Mouse (Mus musculus) embryonic facial prominence, embryonic 11.5 days (tissue): ENCODE results near the gene Smpd3. TPM values are rescaled to one million over a fixed set of nuclear protein-coding genes. Genes with fewer than 3 reads are reported as not detected.

Source experiments
- ATAC-seq: fragments of 200-750 bp; cut with Nextera tagmentation; replicated peaks from 2 replicates; pipeline ENCODE4 v1.8.0; 2017; ENCODE audit warnings: low read depth; ENCODE audit not compliant: insufficient number of reproducible peaks, low FRiP score, low TSS enrichment
- DNase-seq: peaks from one replicate; pipeline ENCODE4 v3.0.0-alpha.2; 2015; ENCODE audit warnings: low spot score
- H3K27ac ChIP-seq: fragments of 300-500 bp; sonication (generic); replicated peaks from 2 replicates; pipeline ENCODE4 v1.5.1; 2014; ENCODE audit warnings: mild to moderate bottlenecking, low read depth, low read length, control low read depth
- H3K27me3 ChIP-seq: fragments of 300-500 bp; sonication (generic); 2 replicates; pipeline ENCODE4 v1.6.1; 2014; ENCODE audit warnings: mild to moderate bottlenecking, low read length, moderate library complexity, mixed read lengths; ENCODE audit not compliant: control insufficient read depth, insufficient read depth
- H3K36me3 ChIP-seq: fragments of 300-500 bp; sonication (generic); replicated peaks from 2 replicates; pipeline ENCODE4 v1.6.1; 2014; ENCODE audit warnings: low read depth, mild to moderate bottlenecking, low read length, moderate library complexity, mixed read lengths; ENCODE audit not compliant: control insufficient read depth, insufficient read depth
- H3K4me1 ChIP-seq: fragments of 300-500 bp; sonication (generic); 2 replicates; pipeline ENCODE4 v1.6.1; 2014; ENCODE audit warnings: low read length, mixed read lengths; ENCODE audit not compliant: control insufficient read depth, insufficient read depth
- H3K4me2 ChIP-seq: fragments of 300-500 bp; sonication (generic); 2 replicates; pipeline ENCODE4 v1.6.1; 2014; ENCODE audit warnings: low read depth, mild to moderate bottlenecking, control low read depth, low read length, moderate library complexity
- H3K4me3 ChIP-seq: fragments of 300-500 bp; sonication (generic); 2 replicates; pipeline ENCODE4 v1.5.1; 2014; ENCODE audit warnings: low read depth, low read length, control low read depth
- H3K9ac ChIP-seq: fragments of 300-500 bp; sonication (generic); replicated peaks from 2 replicates; pipeline ENCODE4 v1.6.1; 2014; ENCODE audit warnings: mild to moderate bottlenecking, control low read depth, low read length
- H3K9me3 ChIP-seq: fragments of 300-500 bp; sonication (generic); replicated peaks from 2 replicates; pipeline ENCODE4 v1.6.1; 2016; ENCODE audit warnings: mild to moderate bottlenecking, low read length, inconsistent platforms, mixed read lengths; ENCODE audit not compliant: control insufficient read depth
- WGBS: fragments of 180-500 bp; shearing (Covaris S2); extraction: QIAGEN DNeasy Blood & Tissue Kit; methylation state at CpG from one replicate; pipeline ENCODE4 v1.1.7; 2014; 5-methylcytosine and 5-hydroxymethylcytosine counted together
- polyA plus RNA-seq: library from polyadenylated mRNA; unstranded; fragments of >200 nt; fragmentation: Nextera tagmentation; extraction: Ambion mirVana; gene quantifications from 2 replicates; pipeline ENCODE4 v1.2.1, GENCODE M21; 2014

The Smpd3 gene
- polyA plus RNA-seq, 1 experiment from 2014 or later: 2.0 TPM

DNA sequence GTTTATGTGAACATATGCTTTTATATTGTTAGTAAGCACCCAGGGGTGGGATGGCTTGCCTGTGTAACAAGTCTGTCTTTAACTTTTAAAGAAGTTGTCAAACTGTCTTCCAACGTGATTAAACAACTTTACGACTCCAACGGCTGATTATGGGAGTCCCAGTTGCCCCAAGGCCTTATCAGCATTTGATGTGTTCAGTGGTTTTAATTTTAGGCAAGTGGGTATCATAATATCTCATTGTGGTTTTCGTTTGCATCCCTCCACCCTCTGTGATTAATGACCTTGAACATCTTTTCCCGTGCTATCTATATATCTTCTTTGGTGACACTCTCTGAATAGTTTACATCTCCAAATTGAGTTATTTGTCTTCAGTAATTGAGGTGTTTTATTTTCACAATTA is 27.0 kb upstream of the Smpd3 start:
- no peak overlapping the region for H3K4me2 ChIP-seq
- H3K9me3 ChIP-seq: no peaks in the 10 kb centered on the region
- 87% methylated on average over 5 of the region's 5 CpGs for WGBS
- H3K4me3 ChIP-seq: no peak overlapping the region
- H3K36me3 ChIP-seq: no peaks in the 10 kb centered on the region
- no peaks in the 10 kb centered on the region for H3K4me1 ChIP-seq
- no peak overlapping the region for H3K9ac ChIP-seq
- H3K27me3 ChIP-seq: no peaks in the 10 kb centered on the region
- no peak overlapping the region for H3K27ac ChIP-seq
- ATAC-seq (no peak), DNase-seq (no peak)

DNA sequence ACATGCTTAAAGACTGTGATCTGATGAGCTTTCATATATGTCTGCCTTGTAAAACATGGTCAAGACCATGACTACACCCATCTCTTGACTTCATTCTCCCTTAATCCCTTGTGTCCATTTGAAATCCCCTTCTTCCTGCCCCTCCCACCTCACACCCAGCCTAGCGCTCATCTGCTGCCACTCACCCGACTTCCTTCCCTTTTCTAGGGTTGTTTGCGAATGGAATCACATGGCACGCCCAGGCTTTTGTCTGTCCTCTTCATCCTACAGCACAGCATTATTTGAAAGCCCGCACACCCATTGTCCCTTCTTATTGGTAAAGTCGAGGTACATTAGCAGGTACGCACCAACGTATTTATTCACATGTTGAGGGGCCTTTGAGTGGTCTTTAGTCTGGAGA is 26.5 kb upstream of the Smpd3 start:
- DNase-seq (no peak), ATAC-seq (no peak)
- no peak overlapping the region for H3K4me2 ChIP-seq
- H3K9me3 ChIP-seq: no peaks in the 10 kb centered on the region
- 80% methylated on average over 8 of the region's 8 CpGs for WGBS
- H3K27me3 ChIP-seq: no peaks in the 10 kb centered on the region
- H3K36me3 ChIP-seq: no peaks in the 10 kb centered on the region
- H3K4me3 ChIP-seq: no peak overlapping the region
- no peaks in the 10 kb centered on the region for H3K4me1 ChIP-seq
- no peak overlapping the region for H3K9ac ChIP-seq
- H3K27ac ChIP-seq: no peak overlapping the region

DNA sequence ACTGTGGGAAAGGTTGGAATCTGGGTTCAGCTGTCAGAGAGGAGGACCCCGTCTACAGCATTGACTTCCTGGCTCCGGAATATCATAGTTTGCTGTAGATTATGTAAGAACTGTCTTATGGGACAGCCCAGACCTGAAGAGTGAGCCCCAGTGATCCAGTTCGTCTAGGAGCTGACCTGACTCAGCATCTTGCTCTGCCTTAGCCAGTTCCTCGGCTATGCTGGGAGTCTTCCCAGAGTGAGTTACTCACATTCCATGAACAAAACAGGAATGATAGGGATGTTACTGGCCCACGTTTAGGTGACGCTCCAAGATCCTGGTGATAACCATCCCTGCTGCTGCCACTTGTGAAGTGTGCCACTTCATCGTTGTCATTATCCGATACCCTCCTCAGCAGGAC is 25.5 kb upstream of the Smpd3 start:
- no peak overlapping the region for H3K9ac ChIP-seq
- no peak overlapping the region for H3K27ac ChIP-seq
- H3K4me3 ChIP-seq: no peak overlapping the region
- DNase-seq (no peak), ATAC-seq (no peak)
- no peaks in the 10 kb centered on the region for H3K4me1 ChIP-seq
- no peaks in the 10 kb centered on the region for H3K36me3 ChIP-seq
- no peaks in the 10 kb centered on the region for H3K9me3 ChIP-seq
- WGBS: 81% methylated on average over 8 of the region's 8 CpGs
- H3K27me3 ChIP-seq: no peaks in the 10 kb centered on the region
- no peak overlapping the region for H3K4me2 ChIP-seq

GRCm38 (mm10) chr8:106359650-106360338 is 22.0 kb upstream of the Smpd3 start:
- no peak overlapping the region for H3K9ac ChIP-seq
- no peak for ATAC-seq
- no peak overlapping the region for H3K4me2 ChIP-seq
- no peak overlapping the region for H3K4me3 ChIP-seq
- WGBS: 64% methylated on average over 4 of the region's 4 CpGs
- no peaks in the 10 kb centered on the region for H3K4me1 ChIP-seq
- no peak for DNase-seq
- H3K27ac ChIP-seq: no peak overlapping the region
- H3K27me3 ChIP-seq: no peaks in the 10 kb centered on the region
- H3K36me3 ChIP-seq: no peaks in the 10 kb centered on the region
- H3K9me3 ChIP-seq: no peaks in the 10 kb centered on the region

DNA sequence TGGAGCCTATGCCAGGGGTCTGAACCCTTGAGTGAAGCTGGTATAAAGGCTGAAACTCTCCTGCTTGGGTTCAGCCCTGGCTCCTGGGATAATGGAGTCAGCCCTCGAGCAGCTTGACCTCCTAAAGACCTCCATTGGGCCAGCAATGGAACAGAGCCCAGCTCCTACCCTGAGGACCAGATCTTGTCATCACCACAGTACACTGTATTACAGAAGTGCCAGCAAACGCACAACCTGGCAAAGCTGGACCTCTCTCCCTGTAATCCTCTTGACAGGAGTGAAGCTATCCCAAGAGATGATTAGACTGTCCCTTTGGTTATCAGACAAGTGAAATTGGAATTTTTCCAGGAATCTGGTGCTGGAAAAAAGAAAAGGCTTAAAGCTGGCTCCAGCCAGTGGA is 13.3 kb upstream of the Smpd3 start:
- no peak for DNase-seq
- H3K9me3 ChIP-seq: no peaks in the 10 kb centered on the region
- no peak for ATAC-seq
- H3K4me2 ChIP-seq: no peak overlapping the region
- no peak overlapping the region for H3K27ac ChIP-seq
- H3K9ac ChIP-seq: no peak overlapping the region
- no peaks in the 10 kb centered on the region for H3K4me1 ChIP-seq
- no peaks in the 10 kb centered on the region for H3K27me3 ChIP-seq
- no peaks in the 10 kb centered on the region for H3K36me3 ChIP-seq
- no peak overlapping the region for H3K4me3 ChIP-seq
- WGBS: 69% methylated on average over 2 of the region's 2 CpGs

DNA sequence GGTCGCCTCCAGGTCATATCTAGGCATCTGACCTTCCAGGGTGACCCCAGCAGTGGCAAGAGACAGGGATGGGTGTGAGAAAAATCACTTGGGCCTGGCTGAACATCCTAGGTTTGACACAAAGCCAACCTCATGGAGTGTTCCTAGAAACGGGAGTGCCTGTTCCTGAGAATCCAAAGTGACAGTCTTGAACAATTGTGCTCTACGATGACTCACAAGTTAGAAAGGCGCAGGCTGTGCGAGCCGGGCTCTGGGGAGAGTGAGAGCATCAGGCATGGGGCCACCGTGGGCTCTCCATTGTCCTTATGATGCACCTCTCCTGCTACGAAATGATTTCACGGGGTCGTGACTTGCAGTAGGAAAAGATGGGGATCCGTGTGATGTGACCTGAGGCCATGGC is 11.6 kb upstream of the Smpd3 start:
- DNase-seq: no peak
- no peaks in the 10 kb centered on the region for H3K9me3 ChIP-seq
- 47% methylated on average over 11 of the region's 11 CpGs for WGBS
- no peaks in the 10 kb centered on the region for H3K36me3 ChIP-seq
- H3K27ac ChIP-seq: no peak overlapping the region
- no peak overlapping the region for H3K4me3 ChIP-seq
- H3K27me3 ChIP-seq: no peaks in the 10 kb centered on the region
- H3K4me1 ChIP-seq: no peaks in the 10 kb centered on the region
- H3K4me2 ChIP-seq: no peak overlapping the region
- no peak overlapping the region for H3K9ac ChIP-seq
- ATAC-seq: no peak

- 65% methylated on average over 6 of the region's 6 CpGs for WGBS
- no peak for DNase-seq
- no peak overlapping the region for H3K9ac ChIP-seq
- no peak overlapping the region for H3K4me2 ChIP-seq
- H3K4me3 ChIP-seq: no peak overlapping the region
- no peak for ATAC-seq
- no peaks in the 10 kb centered on the region for H3K36me3 ChIP-seq
- H3K27ac ChIP-seq: no peak overlapping the region
- H3K9me3 ChIP-seq: no peaks in the 10 kb centered on the region
- H3K27me3 ChIP-seq: no peaks in the 10 kb centered on the region
- no peaks in the 10 kb centered on the region for H3K4me1 ChIP-seq
Observed at GRCm38 (mm10) chr8:106346123-106346522, 8.3 kb upstream of the Smpd3 start.

- no peak for ATAC-seq
- no peak for DNase-seq
- no peak overlapping the region for H3K4me2 ChIP-seq
- H3K27me3 ChIP-seq: no peaks in the 10 kb centered on the region
- no peak overlapping the region for H3K27ac ChIP-seq
- H3K9me3 ChIP-seq: no peaks in the 10 kb centered on the region
- no peaks in the 10 kb centered on the region for H3K4me1 ChIP-seq
- no peak overlapping the region for H3K4me3 ChIP-seq
- no peaks in the 10 kb centered on the region for H3K36me3 ChIP-seq
- 71% methylated on average over 5 of the region's 5 CpGs for WGBS
- no peak overlapping the region for H3K9ac ChIP-seq
Observed at GRCm38 (mm10) chr8:106343471-106343870, 5.7 kb upstream of the Smpd3 start.
